Mouse (Mus musculus): ENCODE data around the gene Wipf1.

DNA sequence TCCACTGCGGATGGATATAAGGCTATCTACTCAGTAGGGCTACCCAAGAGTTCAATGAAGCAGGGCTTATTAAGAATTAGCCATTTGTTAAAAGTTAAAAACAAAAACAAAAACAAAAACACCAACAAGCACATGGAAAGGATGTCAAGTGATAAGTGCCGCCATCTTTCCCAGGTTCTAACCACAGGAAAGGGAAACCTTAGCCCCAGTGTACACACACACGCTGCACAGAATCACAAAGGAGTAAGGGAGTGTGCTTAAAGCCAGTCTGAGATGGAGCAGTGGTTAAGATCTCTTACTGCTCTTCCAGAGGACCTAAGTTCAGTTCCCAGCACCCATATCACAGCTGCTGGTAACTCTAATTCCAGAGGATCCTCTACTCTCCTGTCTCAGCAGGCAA lies 78.0 kb downstream of the Wipf1 start:
- TF ChIP-seq CTCF (IDR thresholded peaks at IDR 0.05; ENCODE audit: low read depth, low read length) (no peak), POLR2A (IDR thresholded peaks at IDR 0.05; ENCODE audit: insufficient read depth, low read length) (no peak)
